Mouse (Mus musculus) lung, postnatal 10 days (tissue): Measurements from ENCODE around the gene Gm20708.

Experiments used
- DNase-seq: peaks from one replicate; pipeline ENCODE4 v3.0.0; 2021

The Gm20708 gene

DNA sequence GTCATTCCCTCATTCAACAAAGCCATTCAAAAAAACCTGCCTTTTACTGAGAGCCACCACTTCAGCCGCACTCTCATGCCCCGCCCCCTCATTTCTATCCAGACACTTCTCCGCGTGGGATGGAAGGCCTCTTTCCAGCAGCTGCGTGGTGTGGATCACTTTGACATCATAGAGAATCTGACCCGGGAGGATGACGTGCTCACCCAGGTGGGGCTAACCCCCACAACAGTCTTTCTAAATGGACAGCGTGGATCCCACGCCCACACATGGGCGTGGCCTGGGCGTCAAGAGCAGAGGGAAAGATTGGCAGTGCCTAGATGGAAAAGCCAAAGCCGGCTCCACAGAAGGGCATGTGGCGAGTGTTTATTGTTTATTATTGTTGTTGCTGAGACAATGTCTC, 26.8 kb downstream of the Gm20708 start:
- peak; percentile 71 for DNase-seq

DNA sequence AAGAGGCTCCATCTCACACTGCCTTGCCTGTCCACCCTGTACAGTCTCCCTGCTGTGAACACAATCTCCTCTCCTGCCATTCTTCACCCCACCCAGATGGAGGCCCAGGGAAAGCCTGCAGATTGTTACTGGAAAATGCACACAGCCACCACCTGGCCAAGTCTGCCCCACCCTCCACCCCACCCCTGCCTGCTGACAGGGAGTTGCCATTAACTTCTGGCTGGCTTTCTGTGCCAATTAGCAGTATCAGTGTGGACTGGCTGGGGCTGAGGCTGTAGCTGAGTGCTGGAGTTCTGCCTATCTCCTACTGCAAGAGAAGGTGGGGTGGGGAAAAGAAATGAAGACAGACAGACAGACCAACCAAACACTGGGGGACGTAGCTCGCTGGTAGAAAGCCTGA, 29.1 kb downstream of the Gm20708 start:
- DNase-seq = no peak

- no peak for DNase-seq
Measured at GRCm38 (mm10) chr11:117839021-117839420, 29.6 kb downstream of the Gm20708 start.

GRCm38 (mm10) chr11:117840910-117841309, 31.4 kb downstream of the Gm20708 start:
- DNase-seq = no peak

- no peak for DNase-seq
Measured at GRCm38 (mm10) chr11:117843434-117843833, 34.0 kb downstream of the Gm20708 start.

GRCm38 (mm10) chr11:117844997-117845396, 35.5 kb downstream of the Gm20708 start:
- no peak for DNase-seq

GRCm38 (mm10) chr11:117845651-117846050, 36.2 kb downstream of the Gm20708 start:
- no peak for DNase-seq

GRCm38 (mm10) chr11:117846640-117847039, 37.2 kb downstream of the Gm20708 start:
- DNase-seq = no peak

- DNase-seq = no peak
Measured at GRCm38 (mm10) chr11:117847593-117848215, 38.2 kb downstream of the Gm20708 start.

GRCm38 (mm10) chr11:117848271-117848984, 39.0 kb downstream of the Gm20708 start:
- peak; percentile 57 for DNase-seq

DNA sequence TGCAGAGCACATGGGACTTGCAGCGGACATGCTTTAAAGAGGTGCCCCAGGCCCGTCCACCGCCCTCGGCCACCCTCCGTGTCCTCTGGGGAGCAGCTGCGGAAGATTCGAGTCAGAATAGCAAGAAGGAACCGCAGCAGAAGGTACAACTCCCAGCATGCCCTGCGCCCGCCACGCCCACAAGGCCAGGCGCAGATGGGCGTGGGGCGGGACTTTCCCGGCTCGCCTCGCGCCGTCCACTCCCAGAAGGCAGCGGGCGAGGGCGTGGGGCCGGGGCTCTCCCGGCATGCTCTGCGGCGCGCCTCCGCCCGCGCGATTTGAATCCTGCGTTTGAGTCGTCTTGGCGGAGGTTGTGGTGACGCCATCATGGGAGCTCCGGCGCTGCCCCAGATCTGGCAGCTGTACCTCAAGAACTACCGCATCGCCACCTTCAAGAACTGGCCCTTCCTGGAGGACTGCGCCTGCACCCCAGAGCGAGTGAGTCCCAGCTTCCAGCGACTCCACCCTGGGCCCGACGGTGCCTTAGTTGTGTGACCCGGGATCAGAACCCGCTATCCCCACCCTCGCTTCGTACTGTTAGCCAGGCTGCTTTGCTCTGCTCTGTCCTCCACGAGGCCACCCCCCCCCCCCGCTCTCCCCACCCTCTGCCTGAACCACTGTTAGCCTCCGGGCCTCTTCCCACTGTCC, 39.7 kb downstream of the Gm20708 start, which contains the start of gene Birc5:
Gene Birc5 (plus strand): TSS at position 267 of the 687 bp plus-strand sequence.
- peak; percentile 97 for DNase-seq

GRCm38 (mm10) chr11:117852875-117853274, 43.4 kb downstream of the Gm20708 start:
- no peak for DNase-seq

DNA sequence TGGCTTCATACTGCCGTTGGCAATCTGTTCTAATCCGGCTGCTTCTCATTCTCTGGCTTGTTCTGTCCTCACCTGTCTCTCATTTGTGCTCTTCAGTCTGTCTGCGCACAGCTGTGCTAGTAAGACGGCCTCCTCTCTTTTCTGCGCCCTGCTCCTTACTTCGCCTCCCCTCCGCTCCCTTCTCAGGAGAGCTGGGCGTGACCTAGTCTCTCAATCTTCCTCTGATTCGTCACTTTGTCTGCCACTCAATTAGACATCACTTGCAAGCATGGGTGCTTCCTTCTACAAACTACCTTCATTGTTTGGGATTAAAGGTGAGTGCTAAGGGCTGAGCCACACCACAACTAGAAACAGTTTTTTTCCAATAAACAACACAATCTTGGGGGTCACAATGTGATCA, 44.8 kb downstream of the Gm20708 start:
- no peak for DNase-seq

DNA sequence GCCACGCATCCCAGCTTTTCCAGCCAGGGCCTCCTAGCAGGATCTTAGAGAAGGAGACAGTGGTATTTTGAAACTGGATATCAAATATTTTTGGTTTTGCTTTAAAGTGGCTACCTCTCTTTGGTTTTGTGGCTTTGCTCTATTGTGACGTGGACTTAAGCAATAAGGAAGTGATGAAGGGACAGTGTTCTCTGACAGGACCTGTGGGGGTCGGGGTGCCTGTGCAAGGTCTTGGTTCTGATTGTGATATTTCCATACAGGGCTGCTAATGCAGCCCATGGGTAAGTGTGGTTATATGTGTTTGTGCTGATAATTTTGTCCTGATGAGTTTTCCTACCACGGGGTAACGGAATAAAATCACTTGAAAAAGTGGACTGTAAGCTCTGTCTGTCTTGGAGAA, 45.9 kb downstream of the Gm20708 start:
- no peak for DNase-seq

- no peak for DNase-seq
Measured at GRCm38 (mm10) chr11:117855975-117856374, 46.5 kb downstream of the Gm20708 start.

DNA sequence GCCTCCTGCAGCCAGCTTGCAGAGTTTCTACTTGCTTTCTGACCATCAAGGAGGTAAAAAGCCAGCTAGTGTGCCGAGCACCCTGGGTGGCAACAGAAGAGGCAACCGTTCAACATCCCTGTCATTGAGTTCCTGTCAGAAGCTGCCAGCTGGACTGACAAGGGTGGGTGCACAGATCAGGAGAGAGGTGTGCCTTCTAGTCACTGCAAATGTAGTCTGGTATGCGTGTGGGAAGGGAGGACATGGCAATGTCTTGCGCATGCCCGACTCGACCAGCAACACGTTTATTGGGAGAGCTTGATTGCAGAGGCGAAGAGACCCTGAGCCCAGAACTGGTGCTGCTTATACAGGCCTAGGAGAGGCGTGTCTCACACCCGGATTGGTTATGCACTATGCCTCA, 48.0 kb downstream of the Gm20708 start:
- no peak for DNase-seq

- no peak for DNase-seq
Measured at GRCm38 (mm10) chr11:117858392-117858791, 48.9 kb downstream of the Gm20708 start.

- no peak for DNase-seq
Measured at GRCm38 (mm10) chr11:117860601-117861000, 51.1 kb downstream of the Gm20708 start, which contains the start of gene Tmem235. TSS of gene Tmem235 (plus strand) at chr11:117860752.

- no peak for DNase-seq
Measured at GRCm38 (mm10) chr11:117863174-117863856, 53.8 kb downstream of the Gm20708 start.

- no peak for DNase-seq
Measured at GRCm38 (mm10) chr11:117864805-117865204, 55.3 kb downstream of the Gm20708 start.

DNA sequence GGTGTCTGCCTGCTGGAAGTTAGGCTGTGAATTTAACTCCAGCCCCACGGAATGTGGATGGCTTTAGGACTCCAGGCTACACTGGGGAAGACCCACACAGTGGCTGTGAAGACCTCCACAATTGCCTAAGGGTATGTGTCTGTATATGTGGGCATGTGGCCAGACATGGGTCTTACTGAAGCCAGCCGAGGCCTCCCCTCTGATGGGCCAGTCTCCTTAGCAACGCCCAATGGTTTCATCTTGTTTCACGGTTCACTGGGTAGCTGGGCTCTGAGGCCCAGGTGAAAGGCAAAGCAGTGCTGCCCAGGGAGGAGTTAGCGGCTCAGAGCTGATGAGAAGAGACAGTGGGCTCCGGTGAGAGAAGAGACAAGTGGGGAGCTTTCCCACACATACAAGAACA, 56.5 kb downstream of the Gm20708 start:
- DNase-seq = no peak

GRCm38 (mm10) chr11:117870688-117871365, 61.4 kb downstream of the Gm20708 start:
- DNase-seq = peak; percentile 87

DNA sequence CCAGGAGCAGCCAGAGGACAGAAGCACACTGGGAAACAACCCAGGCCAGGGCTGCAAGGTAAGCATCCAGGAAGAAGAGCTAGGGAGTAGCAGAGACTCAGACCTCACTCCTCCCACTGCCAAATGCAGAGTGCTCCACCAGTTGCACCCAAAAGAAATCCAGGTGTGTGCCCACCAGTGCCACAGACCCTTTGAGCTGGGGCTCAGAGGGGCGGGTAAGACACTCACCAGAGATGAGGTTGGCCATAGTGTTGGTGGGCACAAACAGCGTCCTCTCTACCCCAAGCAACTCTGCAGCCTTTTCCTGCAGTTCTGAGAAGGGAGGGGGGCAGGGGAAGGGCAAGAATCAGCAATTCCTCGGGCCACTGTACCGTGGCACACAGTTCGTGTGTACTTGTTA, 61.9 kb downstream of the Gm20708 start:
- no peak for DNase-seq
